Mouse (Mus musculus): Measurements from ENCODE around the gene Ppm1j.
A peak's percentile ranks its signal among the peaks of the same experiment; 100 is the strongest.
"Not testable (repeated sequence)": the region's sequence is repeated elsewhere in the genome, so short reads cannot be mapped to it uniquely, and the experiment has no call there.

Gene Ppm1j

DNA sequence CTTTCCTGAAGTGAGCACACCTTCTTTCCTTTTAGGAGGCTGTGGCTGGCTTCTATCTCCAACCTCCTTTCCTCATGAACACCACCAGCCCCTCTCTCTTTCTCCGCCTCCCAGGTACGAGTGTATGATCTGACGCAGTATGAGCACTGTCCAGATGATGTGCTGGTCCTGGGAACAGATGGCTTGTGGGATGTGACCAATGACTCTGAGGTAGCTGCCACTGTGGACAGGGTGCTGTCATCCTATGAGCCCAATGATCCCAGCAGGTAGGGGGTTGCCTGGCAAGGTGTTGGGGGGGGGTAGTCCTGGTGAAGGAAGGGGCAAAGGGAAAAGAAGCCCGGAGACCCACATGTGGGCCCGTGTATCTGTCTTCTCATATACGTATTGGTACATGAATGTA is 4.4 kb downstream of the Ppm1j start:
- DNase-seq = no peak

DNA sequence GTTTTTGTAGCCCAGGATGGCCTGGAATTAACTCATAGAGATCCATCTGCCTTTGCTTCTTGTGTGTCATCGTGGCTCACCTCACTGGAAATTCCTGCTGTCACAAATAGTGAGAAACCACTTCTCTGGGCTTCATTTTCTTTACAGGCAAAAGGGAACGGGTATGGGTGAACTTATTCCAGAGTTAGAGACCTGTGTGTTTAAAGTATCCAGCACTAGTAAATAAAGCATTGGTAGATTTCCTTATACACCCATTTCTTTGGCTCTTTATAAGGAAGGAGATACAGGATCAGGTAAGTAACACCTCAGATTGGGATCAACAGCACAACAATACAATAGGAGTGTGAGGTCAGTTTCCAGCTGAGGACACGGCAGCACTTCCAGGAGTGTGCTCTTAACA is 7.2 kb downstream of the Ppm1j start, which contains the start of gene Rhoc:
TSS of gene Rhoc (plus strand) at position 301 of the 400 bp plus-strand sequence.
- no peak for DNase-seq

DNA sequence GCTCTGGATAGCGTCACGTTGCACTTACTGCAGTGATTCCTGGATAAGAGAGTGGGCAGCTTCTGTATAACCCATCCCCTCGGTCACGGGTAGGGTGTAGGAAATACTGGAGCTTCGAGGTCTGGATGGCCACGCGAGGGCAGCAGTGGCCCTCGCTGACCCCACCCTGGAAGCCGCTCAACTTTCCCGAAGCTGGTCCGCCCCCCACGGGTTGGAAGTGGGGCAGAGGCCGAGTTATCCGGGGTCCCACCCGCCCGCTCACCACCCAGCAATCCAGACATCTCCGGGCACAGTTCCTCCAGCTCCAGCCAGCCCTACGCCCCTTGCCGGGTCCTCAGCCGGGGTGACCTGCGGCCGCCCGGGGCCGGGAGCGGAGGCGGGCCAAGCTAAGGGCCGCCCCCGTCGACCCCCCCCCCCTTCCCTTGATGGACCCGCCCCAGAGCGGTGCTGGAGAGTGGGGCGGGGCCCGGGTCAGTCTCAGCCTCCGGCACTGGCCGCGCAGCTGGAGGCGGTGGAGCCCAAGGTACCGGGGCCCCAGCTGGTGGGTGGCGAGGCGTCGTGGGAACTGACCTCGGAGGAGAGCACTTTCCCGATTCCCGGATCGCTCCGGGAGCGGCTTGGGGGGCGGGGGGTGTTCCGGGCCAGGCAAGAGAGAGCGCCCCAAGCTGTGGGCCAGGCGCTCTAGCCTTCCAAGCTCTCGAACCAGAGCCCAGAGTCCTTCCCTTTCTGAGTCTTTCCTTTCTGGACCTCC is 7.9 kb downstream of the Ppm1j start:
- peak; percentile 39 for DNase-seq

DNA sequence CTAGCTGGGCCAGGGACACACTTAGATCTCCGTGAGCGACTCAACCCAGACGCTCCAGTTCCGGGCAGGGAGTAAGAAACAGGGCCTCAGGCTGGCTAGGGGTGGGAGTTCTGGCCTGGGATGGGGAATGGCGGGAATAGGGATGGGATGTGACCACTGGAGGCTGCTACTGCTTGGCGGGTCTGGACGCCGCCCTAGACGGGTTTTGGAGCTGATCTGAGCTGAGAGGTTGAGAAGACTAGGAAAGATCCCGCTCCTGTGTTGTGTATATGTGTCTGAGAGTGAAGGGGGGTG is 8.4 kb downstream of the Ppm1j start:
- DNase-seq = no peak

DNA sequence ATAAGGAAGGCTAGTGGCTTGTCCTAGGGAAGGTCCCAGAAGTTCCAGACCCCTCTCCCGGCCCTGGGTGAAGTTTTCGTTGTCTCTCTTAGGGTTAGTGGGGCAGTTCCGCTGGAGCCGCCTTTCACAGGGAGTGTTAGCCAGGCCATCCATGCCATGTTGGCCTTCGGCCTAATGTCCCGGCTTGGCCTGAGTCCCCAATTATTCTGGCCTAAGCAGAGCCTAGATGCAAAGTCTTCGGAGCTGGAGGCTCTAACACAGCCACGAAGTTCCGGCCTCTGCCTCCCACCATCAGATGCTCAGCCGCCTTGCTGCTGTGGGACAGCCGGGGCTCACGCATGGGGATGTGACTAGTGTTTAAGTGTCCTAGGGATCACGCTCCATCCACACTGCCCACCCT is 9.0 kb downstream of the Ppm1j start:
- DNase-seq = no peak

GRCm38 (mm10) chr3:104790401-104790937 is 9.6 kb downstream of the Ppm1j start:
- DNase-seq = no peak

DNA sequence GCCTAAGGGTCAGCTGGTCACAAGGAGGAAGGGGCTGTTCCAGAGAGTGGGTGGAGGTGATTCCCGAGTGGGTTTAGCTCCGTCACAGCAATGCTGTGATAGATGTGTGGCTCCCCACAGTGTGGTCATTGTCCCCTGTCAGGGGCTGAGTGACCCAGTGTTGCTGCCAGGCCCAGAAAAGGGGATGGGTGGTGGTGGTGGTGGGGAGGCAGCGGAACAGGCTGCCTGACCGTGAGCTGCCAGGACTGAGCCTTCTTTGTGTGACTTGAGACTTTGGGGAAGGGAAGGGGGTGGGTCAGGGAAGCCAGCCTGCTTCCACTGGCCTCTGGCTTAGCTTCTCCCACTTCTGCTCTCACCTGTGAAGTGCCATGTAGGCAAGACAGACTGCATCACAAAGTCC is 10.2 kb downstream of the Ppm1j start:
- no peak for DNase-seq

- DNase-seq = no peak
Measured at GRCm38 (mm10) chr3:104791671-104792070, 10.8 kb downstream of the Ppm1j start.

GRCm38 (mm10) chr3:104792360-104793270 is 11.8 kb downstream of the Ppm1j start:
- DNase-seq = no peak

DNA sequence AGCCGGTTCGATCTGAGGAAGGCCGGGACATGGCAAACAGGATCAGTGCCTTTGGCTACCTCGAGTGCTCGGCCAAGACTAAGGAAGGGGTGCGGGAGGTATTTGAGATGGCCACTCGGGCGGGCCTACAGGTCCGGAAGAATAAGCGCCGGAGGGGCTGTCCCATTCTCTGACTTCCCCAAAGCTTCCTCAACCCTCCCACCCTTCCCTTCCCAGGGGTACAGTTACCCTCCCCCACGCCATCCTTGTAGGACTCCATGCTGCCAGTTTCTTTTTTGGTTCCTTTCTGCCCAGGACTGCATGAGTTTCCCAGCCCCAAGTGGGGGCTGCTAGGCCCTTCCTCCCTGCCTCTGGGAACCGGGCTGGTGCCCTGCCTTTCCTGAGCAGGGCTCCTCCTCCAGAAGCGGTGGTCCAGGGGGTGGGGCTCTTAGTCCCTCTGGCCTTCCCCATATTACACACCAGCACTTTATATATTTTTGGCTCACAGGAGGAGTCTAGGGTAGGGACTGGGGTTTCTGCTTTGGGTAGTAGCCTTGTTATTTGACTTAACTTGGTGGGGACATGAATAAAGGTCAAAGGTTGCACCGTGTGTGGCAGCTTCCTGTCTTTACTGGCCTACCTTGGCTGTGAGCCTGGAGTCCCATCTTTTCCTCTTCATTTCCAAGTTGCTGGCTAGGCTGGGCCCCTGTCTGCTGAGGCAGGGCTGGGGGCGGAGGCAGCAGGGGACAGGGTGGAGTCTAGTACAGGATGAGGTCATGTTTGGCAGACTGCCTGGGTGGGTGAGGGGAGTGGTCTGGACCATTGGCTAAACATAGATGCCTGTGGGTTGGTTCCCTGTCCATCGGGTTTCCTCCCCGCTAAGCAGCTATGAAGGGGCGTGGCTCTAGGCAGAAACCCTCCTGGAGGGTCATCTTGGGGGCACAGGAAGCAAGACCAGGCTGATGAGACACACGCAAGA is 13.3 kb downstream of the Ppm1j start:
- no peak for DNase-seq

- no peak for DNase-seq
Measured at GRCm38 (mm10) chr3:104794953-104795470, 14.2 kb downstream of the Ppm1j start.

DNA sequence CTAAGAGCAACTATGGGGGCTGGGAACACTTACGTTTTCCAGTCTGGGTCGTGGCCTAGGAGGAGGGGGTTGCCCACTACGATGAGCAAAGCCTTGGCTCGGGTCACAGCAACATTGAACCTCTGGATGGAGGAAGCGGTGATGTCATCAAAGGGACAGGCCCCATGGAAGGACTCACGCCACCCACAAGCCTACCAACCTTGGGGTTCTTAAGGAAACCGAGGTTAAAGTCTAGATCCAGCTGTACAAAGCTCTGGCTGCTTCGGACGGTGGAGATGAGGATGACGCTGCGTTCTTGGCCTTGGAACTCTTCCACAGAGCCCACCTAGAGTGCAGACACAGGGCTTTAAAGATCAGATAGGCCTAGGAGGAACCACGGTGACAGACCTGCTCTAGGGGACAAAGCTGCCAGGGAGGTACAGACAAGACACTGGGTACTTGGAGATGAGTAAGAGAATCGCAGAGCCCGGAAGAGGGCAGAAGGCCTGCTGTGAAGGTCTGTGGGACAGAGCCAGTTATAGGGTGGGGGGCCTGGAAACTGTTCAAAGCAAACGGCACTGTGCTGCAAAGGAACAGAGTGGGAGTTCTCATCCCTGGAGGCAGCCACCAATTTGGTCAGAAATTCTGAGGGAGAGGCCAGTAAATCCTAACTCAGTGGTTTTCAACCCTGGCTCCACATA is 14.9 kb downstream of the Ppm1j start:
- DNase-seq = no peak

DNA sequence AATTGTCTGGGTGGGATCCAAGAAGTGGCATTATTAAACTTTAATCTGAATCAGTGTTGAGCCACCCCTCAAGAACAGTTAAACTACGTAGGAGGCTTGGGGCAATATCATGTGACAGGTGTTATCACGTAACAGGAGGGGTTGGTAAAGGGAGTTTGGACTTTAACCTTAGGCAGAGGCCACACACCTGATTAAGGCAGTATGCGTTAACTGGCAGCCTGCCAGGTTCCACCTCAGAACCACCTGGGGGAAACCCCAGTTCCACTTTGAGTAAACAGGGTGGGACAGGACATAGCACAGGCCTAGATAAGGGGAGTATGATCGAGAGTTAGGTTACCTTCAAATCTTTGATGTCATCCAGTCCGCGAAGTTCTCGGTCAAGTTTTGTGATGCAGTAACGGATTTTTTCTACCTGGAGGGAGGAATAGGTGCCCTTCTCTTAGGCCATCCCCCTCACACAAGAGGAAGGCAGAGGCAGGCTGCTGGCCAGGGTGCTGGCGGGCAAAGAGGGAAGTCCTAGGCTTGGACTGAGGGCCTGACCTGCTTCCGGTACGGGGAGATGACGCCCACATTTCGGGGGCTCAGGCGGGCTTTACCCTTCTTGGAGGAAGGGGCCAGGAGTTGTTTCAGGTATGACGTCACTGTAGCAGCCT is 15.7 kb downstream of the Ppm1j start:
- DNase-seq = no peak

DNA sequence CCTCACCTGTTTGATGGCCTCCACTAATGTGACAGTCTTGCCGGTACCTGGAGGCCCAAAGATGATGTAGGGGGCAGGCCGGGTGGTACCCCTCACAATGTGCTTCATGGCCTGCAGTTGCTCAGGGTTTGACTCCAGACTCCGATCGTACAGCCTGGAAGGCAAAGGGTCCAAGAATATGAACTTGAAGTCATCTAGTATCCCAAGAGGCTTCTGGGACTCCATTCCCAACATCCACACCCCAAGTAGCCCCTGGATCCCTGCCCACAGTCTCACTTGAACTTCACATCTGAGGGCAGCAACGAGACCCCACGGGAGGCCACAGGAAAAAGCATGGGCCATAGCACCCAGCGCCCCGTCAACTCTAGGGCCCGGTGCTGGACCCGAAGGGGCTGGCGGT is 19.8 kb downstream of the Ppm1j start:
- no peak for DNase-seq

DNA sequence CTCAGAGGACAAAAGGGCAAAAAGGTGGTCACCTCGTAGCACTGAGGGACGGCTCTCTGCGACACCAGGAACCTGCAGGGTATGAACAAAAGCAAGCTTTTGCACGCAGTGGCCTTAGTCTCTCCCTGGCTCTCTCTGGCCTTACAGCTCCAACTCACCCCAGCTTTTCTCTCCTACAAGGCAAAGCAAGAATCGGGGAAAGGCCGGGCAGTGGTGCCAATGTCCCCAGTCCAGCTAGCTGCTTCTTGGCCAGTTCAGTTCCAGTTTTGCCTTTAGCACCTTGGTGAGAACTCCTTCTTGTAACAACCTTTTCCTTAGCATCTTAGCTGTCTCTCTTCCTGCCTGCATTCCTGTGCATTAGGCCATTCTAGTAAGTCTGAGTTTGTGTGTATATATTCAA is 20.6 kb downstream of the Ppm1j start:
- DNase-seq = no peak

- DNase-seq = no peak
Measured at GRCm38 (mm10) chr3:104804312-104804711, 23.5 kb downstream of the Ppm1j start.

DNA sequence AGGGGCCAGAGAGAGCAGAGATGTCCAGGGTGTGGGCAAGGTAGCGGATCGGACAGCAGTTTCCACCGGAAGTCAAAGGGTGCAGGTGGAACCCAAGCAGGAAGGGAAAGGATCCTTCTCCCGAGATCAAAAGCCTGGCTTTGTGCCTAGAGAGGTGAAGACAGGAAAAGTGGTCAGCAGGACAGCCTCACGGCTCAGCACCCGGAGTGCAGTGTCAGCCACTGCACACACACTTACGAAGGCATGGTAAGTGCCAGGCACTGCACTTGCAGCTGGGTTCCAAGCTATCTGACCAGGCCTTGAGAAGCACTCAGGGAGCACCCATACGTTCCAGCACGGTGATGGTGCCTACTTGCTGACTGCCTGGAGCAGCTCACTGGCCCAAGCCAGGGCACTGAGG is 24.7 kb downstream of the Ppm1j start:
- DNase-seq = no peak

DNA sequence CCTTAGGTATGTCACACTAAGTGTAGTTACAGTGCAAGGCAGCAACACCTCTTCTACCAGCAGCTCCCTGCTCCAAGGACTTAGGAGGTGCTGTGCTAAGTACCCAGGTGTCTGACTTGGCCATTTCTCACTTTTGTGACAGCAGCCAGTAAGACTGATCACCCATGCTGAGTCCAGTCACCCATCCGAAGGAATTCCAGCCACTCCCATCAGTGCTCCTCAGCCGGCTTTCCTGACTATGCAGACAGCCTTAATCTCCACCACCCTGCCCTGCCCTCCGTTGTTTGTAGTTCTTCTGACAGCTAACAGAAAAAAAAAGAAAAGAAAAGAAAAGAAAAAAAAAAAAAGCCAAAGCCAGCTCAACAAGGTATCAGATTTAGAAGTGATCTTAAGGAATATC is 30.9 kb downstream of the Ppm1j start:
- DNase-seq = no peak

DNA sequence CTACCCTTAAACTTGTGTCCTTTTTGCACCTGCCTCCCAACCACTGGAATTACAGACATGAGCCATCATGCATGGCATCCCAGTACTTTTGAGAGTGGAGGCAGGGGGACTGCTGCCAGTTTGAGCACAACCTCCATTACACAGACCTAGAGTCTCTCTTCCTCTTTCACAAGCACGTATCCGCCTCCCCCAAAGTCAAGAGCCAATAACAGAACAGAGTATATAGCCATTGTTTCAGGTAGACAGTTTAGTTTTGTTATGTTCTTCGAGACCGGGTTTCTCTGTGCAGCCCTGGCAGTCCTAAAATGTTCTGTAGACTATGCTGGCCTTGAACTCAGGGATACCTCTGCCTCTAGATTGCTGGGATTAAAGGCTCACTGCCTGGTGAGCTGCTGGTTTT is 31.4 kb downstream of the Ppm1j start:
- DNase-seq = no peak

DNA sequence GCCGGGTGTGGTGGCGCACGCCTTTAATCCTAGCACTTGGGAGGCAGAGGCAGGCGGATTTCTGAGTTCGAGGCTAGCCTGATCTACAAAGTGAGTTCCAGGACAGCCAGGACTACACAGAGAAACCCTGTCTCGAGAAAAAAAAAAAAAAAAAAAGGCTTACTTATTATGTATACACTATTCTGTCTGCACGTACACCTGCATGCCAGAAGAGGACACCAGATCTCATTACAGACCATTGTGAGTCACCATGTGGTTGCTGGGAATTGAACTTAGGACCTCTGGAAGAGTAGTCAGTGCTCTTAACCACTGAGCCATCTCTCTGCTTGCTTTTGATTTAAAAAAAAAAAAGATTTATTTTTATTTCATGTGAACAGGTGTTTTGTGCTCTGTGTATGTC is 32.4 kb downstream of the Ppm1j start:
- not testable (repeated sequence) for DNase-seq

GRCm38 (mm10) chr3:104814746-104815145 is 33.9 kb downstream of the Ppm1j start:
- DNase-seq = no peak
